Mouse (Mus musculus): Measurements from ENCODE around the gene Ccdc7b.
"Not testable (repeated sequence)": the region's sequence is repeated elsewhere in the genome, so short reads cannot be mapped to it uniquely, and the experiment has no call there.

Ccdc7b gene

DNA sequence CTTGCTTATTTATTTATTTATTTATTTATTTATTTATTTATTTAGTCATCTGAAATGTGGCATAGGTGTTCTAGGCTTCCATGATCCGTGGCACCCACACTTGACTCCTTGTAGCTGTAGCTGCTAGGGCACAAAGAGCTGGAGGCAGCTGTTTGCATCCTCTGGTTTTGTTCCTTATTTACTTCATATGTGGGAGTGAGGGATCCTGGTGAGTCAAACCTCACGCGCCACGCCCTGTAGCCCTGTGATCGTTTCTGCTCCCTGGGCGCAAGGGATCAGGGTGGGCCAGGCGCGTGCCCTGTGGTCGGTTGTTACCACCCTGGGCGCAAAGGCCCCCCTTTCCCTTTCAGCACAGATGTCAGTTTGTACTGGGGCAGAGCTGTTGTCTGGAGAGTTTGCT lies at the start of gene Ccdc7b:
Gene Ccdc7b, plus strand, starts transcription at position 301 of the 400 bp plus-strand sequence.
- not testable (repeated sequence) for DNase-seq (ENCODE audit: low read depth, low spot score)

DNA sequence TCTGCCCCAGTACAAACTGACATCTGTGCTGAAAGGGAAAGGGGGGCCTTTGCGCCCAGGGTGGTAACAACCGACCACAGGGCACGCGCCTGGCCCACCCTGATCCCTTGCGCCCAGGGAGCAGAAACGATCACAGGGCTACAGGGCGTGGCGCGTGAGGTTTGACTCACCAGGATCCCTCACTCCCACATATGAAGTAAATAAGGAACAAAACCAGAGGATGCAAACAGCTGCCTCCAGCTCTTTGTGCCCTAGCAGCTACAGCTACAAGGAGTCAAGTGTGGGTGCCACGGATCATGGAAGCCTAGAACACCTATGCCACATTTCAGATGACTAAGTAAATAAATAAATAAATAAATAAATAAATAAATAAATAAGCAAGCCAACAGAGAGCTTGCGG lies 1.5 kb upstream of the Ccdc7b start, which contains the start of gene Ccdc7a:
Gene Ccdc7a, minus strand, starts transcription at position 101 of the 400 bp plus-strand sequence.
- DNase-seq (ENCODE audit: low read depth, low spot score): not testable (repeated sequence)

DNA sequence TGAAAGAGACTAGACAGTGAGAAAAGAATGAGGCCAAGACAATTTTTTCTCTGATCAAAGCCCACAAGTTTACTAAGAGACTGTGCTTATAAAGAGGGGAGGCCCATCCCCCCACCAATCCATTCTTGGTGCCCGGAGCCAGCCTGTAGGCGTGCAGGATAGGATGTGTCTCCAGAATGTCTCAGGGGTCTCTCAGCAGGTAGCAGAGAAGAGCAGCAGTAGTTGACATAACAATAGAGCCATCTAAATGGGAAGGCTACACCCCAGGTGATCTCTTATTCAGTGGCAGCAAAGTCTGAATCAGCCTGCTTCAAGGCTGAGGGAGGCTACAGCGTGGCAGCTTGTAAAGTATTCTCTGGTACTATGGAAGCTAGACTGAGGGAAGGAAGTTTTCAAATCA lies 48.8 kb downstream of the Ccdc7b start:
- not testable (repeated sequence) for DNase-seq (ENCODE audit: low read depth, low spot score)

DNA sequence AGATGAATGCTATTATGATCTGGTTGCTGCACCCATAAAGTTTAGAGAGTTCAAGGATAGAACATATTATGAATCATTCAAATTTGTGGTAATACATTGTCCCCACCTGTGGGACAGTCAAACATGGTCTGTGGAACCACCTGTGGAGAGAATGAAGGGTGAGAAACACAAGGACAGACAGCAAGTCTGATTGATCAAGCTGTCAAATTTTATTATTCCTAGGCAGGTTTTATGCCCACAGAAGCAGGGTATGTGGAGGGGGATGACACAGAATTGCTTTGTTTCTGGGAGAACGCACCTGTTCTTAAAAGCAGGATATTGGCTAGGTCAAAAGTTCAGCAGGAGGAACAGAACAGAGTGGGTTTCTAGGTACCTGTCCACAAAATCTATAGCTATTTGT lies 64.6 kb downstream of the Ccdc7b start, which contains the start of gene Gm10999:
Gene Gm10999, minus strand, starts transcription at position 101 of the 400 bp plus-strand sequence.
- no peak for DNase-seq (ENCODE audit: low read depth, low spot score)

DNA sequence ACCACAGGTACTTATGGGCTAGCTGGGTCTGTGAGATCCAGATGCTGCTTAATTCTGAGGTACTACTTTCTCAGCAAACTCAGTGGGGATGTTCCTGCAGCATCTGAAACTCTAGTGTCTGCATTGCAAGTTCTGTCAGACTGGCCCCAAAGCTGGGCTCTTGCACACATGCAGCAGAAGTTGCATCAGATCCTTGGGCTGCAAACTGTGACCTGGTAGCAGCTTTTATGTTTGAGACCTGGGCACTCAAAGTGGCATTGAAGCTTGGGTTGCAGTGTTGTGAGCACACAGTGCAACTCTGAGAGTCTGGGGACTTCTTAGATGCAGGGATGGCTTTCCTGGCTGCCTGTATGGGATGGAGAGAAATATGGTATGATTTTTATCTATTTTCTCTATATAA lies 66.5 kb downstream of the Ccdc7b start:
- DNase-seq (ENCODE audit: low read depth, low spot score): no peak
